Mouse (Mus musculus): ENCODE measurements at regions not wholly inside any gene's neighbourhood (a gene's known extent, or its start where the extent isn't known, plus 50 kb on each side); places are given as distances from the start of the nearest gene placed in this dataset.

DNA sequence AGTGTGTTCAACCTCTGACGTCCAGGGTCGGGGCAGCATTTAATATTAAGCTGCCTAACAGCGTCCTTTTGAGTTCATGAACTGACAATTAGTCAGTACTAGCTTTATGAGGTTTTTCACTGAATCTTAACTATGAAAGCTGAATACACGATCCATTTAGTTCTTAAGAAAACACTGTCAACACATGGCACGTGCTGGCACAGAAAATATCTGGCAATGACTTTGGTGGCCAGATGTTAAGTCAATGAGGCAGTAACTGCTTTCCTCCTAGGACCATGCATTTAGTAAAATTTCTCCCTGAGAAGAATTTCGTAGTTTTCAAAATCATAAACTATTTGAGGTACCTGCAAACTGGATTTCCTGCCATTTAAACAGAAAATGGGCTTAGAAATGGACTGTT, 191.4 kb upstream of the Sox2 start:
- DNase-seq: no peak

DNA sequence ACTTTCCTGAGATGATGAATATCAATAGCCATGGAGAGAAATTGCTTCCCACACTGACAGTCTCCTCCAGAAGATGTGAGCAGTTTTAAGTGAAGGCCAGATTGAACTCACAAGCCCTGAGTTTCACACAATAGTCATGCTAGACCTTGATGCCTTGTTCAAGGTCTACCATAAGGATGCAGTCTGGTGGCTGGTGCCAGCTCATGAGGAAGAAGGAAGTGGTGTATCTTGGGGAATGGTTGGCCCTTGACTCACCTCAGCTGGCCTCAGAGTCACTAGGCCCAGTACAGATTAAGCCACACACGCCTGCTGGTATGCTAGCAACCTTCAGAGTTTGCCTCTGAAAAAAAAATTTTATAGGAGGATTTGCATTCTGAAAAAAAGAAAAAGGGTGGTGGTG, 192.4 kb upstream of the Sox2 start:
- no peak for DNase-seq

DNA sequence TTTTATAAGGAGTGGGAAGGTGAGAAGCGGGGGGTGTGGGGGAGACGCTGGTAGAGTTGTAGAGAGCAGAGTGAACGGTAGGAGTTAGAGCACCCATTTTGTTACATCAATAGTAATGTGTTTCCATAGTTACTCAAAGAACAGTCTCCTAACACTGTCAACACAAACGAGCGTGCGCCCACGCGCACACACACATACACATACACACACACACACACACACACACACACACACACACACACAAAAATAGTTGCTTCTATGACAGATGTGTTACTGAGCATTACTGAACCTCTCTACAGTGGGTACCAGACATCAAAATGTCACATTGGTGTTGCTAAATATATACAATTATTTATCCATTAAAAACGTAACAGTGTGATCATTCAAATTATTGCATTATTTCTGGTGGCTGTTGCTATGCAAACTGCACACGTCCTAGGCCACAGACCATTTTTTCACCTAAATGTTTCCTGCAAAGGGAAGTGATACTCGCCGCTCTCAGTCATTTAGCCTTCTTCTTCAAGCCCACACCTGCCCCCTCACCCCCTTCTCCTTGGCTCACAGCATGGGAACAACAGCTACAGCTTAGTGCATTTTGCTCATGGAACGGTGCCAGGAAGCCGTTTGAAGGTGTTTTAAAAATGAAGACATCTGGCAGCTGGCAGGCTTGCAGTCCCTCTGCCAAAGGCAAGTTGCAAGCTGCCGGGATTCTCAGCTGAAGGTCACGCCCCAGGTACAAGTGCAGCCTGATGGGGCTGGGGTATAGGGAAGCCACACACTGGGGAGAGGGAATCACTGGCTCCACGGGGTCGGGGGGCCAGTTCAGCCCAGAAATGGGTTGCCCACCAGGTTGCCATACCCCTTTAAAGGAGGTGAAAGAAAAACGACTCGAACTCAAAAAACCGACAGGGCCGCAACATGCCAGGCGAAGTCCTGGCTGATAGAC, 193.4 kb upstream of the Sox2 start:
- peak; percentile 25 for DNase-seq

DNA sequence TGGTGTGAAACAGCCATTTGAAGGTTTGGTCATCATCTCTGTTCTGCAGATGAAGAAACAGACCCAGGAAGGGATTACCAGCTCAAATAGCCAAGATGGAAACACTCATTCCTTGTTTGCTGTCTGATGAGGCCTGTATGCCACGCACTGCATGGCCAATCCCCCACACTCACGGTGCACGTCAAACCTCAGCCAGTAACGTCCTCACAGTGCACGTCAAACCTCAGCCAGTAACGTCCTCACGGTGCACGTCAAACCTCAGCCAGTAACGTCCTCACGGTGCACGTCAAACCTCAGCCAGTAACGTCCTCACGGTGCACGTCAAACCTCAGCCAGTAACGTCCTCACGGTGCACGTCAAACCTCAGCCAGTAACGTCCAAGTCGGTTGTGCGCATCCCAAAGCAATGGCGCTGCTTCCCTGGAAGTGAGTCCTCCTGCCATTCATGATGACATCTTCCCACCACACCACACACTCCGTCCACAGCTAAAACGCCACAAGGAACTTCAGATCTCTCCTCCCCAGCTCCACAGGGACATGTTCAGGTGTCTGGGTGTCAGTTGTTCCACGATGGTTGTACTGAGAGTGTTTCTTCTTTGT, 196.1 kb upstream of the Sox2 start:
- DNase-seq: no peak

DNA sequence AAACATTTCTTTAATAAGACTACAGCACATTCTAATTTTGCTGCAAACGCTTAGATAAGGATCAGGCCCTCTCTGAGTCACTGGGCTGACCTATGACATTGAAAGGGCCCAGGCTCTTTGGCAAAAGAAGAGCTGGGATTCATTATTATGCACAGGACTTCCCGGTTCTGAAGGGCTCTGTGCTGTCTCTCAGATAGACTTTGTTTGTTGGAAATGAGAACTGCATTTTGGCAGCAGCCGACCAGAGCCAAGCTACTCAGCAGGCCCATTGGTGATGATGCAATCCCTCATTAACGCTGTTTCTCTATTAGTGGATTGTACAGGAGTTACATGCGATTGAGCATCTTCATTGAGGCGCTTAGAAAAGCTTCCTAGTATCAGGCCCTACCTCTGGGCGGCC, 204.9 kb upstream of the Sox2 start:
- DNase-seq: peak; percentile 90

DNA sequence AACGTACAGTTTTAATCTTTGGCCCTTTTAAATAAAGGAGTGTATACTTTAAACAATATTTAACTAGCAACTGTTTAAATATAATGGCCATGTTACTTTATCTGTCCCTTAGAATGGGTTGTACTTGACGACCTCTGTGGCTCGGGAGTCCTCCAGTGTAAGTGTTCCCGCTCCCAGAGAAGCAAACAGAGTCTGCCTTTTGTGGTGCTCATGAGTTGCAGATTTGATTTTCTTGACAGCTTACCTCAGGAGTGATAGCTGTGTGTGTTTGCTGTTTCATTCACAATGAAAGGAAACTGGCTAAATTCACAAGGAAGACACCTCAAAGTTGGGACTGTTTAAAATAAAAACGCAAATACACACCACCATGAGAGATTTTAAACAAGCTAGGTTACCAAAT, 205.4 kb upstream of the Sox2 start:
- no peak for DNase-seq

DNA sequence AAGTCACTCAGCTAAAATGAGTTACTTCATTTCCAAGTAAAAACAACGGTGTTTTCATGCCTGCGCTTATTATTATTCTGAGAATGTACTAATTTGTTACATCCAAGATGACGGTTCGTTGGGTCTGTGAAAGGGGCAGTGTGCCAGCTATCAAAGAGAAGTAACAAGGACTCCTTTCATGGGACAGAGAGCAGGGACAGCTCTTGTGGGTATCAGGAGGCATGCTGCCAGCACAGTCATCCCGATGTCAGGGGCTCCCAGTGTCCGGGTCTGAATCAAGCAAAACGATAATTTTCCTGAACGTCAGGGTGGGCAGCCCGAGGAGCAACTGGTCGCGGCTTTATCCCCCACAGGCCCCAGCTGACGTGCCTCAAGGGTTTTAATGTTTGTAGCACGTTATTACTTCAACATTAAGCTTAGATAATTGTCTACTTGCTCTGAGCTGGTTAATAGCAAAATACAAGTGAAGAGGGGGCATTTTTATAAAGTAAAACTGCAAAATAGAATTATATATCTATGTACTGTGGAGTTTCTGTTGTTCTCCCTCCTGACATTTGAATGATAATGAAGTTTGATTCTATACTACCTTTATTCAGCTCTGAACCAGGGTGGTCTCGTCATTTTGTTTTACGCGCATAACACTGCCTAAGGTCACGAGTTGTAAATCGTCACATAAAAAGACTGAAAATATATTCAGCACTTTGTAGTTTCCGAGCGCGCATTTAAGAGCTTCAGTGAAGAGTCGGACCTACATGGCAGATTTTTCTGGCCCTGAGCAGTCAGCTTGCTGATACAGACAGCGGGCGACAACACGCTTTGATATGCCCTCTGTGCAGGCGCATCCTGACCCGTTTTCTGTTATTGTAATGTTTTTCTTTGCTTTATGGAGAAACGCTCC, 206.2 kb upstream of the Sox2 start:
- DNase-seq: peak; percentile 92

DNA sequence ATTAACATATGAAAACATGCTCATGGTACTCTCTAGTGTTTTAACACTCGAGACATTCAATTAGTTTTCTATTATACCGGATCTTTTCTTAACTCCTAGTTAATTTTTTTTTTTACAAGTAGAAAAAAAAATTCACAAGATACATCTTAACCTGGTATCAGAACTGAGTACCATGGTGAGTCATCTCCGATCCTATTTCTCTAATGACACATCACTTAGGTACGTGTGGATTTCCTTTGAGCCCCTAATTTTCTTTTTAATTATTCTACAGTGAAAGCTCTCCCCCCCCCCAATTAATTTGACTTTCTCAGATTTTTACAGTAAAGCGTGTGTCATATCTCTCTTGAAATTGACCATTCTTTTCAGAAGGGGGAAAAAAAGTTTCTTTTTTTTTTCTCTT, 206.9 kb upstream of the Sox2 start:
- no peak for DNase-seq

DNA sequence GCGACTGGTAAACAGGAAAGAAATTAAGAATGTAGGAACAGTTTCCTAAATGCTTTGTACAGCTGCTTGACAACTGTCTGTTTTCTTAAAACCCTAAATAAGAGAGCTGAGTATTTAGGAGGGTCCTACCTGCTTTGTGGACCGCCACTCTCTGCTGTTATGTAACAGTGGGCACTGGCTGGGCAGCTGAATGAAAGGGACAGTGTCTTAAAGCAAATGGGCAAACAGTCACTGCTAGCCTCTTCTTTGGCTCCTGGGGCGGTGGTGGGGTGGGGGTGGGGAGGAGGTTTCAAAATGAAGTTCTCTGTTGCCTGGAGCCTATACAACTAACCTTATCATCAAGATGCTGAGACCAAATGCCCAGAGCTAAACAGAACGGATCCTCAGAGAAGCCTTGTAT, 208.4 kb upstream of the Sox2 start:
- DNase-seq: peak; percentile 20

DNA sequence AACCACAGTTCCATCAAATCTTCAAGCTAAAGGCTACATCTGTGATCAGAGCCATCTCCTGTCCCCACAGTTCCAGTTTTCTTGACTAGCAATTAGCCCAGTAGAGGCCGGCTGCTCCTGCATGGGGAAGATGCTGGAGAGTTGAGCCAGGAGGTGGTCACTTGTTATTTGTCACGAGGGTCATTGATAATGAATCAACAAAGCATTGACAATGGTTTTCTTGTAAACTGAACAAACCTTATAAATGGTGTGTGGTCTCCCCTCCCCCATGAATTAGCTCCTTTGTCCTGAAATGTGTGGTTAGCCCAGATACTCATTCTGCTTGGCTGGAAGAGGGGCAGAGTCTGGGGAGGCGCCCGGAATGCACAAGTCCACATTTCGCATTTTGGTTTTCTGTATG, 208.9 kb upstream of the Sox2 start:
- DNase-seq: peak; percentile 86

DNA sequence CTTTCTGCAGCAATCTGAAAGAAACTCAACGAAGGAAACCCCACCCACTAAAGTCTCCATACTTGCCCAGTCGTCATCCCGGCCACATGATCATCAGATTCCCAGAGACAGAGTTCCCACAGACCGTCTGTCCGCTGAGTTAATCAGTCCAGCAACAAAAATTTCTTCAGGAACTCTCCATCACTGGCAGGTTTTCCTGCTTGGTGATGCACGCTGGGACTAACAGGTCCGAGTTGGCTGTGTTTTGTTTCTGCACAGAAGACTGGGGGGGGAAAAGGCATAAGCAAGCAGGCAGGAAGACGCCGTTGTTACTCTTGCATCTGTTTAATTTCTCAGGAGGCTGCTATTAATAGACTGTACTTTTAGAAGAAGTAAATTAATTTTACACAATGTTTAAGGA, 215.3 kb upstream of the Sox2 start:
- DNase-seq: no peak

DNA sequence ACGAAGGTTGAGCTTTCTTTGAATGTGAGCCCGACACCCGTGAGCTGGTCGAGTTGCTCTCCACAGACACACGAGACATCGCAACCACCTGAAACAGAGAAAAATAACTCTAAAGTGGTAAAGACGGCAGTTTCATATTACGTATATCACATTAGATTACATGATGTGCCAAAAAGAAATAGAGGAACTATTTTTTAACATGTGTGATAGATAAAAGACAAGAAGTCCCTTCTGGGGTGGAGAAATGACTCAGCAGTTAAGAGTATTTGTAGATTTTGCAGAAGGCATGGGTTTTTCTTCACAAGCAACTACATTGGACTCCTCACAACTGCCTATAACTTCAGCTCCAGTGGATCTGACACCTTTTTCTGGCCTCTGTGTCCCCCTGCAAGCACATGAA, 222.2 kb upstream of the Sox2 start:
- DNase-seq: no peak

DNA sequence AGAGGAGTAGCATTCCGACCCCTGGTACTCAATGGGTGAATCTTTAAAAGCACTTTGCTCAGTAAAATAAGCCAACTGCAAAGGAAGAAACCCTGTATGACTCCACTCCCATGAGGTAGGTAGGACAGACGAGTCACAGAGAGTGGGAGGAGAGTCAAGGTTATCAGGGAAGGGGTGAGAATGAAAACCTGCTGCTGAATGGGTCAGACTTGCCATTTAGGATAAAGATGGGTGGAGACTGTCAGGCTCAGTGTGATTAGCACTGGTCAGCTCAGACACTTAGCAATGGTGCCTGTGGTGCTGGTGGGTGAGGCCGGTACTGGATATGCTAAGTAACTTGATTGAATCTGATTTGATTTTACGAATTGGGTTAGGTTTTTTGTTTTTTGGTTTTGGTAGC, 222.7 kb upstream of the Sox2 start:
- no peak for DNase-seq

DNA sequence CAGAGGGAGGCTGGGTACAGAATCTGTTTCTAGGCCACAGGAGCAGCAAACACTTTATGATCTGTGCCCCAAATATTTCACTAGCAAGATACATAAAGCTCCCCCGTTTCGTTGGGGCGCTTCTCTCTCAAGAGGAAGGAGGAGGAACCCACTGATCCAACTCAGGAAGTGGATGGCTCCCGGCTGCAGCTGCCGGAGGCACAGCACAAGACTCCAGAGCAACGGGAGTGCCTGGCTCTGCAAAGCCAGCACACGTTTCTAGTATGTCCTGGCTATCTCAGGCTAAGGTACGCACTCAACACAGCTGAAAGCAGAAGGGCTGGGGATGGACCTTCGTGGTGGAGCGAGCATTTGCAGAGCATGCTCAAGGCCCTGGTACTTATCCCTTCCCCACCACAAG, 223.2 kb upstream of the Sox2 start:
- no peak for DNase-seq

DNA sequence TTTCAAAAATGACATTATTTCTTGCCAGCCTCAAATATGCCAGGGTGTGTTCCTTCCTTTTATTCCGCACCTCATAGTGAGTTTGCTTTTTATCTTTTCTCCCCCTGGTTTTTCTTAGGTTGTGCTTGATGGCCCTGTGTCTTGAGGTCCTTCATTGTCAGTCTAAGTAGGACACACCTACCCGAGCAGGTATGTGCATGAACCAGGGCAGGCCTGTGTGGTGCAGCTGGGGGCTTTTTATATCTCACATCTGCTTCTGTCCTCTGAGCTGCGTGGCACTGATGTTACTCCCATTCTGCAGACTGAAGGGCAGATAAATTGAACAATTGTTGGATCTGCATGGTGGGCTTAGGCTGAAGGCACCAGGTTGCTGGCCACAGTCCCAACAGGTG, 238.3 kb upstream of the Sox2 start:
- DNase-seq: no peak

DNA sequence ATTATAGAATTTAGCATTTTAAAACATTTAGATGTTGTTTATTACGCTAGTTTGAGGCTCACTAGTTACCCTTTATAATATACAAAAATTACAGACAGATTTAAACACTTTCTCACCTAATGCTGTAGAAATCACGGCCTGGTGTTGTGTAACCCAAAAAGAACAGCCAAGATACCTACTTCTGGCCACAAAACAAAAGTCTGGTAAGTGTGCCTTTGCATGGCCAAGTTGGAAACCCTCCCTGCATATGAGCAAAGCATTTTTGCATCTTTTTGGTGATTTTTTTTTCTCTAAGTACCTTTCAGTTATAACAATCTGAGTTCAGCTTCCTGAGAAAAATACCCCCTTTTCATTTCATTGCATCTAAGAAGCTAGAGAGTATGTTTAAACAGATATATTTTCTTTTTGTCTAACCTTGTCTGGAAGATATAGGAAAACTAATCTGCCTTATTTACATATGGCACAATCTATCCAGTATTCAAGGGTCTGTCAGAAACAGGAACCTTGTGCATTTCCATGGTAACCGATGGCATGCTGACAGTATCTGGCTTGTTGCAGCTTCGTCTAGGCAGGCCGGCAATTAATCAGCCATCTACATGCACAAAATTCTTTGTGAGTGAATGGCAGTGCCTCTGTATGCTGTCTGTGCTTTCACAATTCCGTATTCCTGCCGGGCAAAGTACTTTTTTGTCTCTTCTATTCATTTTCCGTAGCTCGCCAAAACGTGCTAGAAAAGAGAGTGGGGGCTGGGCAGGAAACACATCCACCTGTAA, 238.9 kb upstream of the Sox2 start:
- DNase-seq: peak; percentile 19

DNA sequence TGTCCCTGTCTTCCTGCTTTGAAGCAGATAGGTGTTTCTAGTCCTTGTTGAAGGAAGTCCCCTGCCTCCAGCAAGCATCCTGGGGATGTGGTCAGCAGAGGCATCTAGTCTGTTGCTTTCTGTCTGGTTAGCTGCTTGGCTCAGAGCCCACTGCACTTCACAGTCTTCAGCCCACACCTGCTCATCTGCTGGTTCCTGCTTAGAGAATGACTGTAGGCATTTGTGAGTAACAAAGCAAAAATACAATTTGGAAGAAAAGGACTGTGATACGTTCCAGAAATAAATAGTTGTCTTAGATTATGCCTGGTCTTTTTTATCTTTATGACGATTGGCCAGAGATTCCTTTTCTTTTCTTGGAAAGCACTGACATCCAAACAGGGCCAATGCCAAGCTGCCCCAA, 246.6 kb upstream of the Sox2 start:
- no peak for DNase-seq

DNA sequence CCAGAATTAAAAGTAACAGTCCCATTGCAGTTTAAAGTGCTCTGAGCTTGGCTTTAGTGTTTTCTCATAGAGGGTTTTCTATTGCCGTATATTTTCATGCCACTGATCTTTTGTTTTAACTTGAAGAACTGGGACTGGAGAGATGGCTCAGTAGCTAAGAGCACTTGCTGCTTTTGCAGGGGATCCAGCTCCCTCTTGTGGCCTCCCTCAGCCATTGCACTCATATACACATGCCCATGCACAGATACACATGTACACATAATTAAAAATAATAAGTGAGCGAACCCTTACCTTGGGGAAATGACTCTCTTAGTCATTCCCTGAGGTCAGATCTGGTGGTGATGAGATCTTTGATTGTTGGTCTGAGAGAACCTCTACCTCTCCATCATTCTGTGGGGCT, 258.9 kb upstream of the Sox2 start:
- no peak for DNase-seq

DNA sequence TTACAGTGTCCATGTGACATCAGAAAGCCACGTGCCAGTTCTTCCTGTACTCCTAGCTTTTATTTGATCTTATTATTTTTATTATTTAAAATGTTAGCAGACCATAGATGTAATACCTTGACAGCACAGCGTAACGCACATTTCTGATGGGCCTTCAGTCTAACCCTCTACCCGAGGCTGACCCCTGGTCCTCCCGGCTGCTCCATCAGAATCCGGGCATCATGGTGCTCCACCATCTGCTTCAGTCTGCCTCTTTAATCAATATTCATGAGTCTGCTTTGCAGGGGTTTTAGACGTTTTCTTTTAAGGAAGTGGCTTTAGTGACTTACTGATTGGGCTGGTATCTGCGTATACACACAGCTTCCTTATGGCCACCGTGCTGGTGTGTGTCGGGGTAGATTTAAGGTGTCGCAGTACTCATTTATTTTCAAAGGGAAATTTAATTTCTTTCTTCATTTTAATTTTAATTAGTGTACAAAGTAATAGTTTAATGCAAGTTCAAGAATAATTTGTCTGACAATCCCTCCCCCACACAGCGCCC, 265.2 kb upstream of the Sox2 start:
- no peak for DNase-seq

DNA sequence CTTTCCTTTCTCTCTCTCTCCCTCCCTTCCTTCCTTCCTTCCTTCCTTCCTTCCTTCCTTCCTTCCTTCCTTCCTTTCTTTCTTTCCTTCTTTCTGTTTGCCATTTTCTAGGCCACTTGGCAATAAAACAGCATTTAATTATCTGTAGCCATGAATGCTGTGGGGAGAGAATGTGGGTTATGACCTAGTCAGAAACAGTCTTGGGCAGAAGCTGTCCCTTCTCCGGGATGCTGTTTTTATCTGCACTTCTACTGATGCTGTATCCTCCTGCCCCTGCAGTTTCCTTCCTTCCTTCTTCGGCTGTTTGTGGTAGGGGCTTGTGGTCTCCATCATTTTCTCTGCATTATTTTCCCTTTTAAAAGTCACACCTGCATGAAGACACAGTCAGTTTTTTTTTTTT, 272.3 kb upstream of the Sox2 start:
- DNase-seq: no peak

DNA sequence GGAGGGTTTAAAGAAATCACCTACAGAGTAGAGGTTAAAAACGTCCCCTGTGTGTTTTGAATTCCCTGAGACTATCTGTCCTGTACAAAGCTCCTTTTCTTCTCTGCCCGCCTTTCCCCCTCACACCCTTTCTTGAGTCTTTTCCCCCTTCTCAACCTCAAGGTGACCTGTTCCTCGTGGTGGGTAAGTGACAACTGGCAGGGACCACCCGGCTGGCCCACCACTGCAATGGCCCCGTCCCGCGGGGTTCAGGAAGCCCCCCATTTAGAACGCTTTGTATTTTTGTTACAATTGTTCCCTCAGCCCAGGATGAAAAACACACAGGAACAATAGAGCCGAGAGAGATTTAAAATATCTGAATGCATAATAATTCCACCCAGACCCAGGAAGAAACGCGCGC, 272.9 kb upstream of the Sox2 start:
- DNase-seq: no peak

DNA sequence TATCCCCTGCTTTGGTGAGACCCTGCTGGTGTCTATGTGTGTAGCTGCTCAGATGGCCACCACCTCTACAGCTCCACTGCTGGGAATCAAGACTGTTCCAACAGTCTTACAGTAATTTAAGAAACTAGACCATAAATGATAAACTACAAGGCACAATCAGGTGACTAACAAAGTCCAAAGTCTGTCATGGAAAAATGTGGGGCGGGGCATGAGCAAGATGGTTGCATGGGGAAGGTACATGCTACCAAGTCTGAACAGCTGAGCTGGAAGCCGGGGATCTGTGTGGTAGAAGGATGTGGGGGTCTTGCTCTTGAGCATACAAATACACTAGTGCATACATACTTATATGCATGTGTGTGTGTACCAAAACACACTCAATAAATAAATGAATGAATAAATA, 278.8 kb upstream of the Sox2 start:
- no peak for DNase-seq

DNA sequence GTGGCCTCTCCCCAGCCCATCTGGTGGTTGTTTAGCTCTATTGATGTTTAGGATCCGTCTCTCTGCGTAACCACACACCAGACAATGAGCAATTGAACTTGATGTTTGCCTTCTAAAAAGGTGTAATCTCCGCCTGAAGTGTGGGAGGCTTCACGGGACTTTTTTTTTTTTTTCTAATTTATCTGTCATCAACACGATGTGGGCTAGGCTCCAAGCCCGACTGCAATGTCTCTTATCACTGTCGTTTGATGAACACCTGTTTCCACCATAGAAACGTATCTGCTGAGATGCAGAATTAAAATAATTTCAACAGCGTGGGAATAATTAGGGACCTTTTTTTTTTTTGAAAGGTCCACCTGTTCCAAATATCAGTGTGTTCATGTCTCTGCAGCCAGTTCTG, 257.0 kb upstream of the Dnajc19 start:
- DNase-seq: no peak
